Mouse (Mus musculus): ENCODE data around the gene Epb41l2. TPM values are rescaled to one million over a fixed set of nuclear protein-coding genes. Genes with fewer than 3 reads are reported as not detected.

Epb41l2 gene
- polyA plus RNA-seq, 1 experiment from 2014 or later = 25.6 TPM

DNA sequence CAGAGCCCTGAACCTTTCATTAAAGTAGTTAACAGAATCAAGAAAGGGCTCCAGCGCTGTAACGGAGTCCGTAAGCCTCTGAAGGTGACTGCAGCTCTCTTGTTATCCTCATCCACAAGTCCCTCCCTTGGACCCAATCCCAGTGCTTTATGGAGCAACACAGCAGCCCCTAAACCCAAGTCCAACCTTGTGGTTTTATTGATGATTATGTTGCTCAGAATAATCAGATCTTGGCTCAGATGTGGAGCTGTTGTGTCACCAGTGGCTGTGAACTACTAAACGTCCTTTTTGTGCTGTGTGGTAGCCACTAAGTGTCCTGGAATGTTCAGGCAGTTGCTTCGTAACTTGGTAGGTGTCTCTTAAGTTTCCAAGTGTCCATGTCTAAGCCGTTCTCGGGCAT, 33.2 kb downstream of the Epb41l2 start:
- WGBS = 91% methylated on average over 7 of the region's 7 CpGs
- Histone ChIP-seq H3K27ac (no peak overlapping the region), H3K4me1 (replicated peaks) (no peaks in the 10 kb centered on the region), H3K4me3 (replicated peaks) (no peak overlapping the region), H3K9me3 (no peaks in the 10 kb centered on the region), H3K9ac (replicated peaks) (no peak overlapping the region), H3K27me3 (no peaks in the 10 kb centered on the region), H3K4me2 (replicated peaks) (no peak overlapping the region), H3K36me3 (no peaks in the 10 kb centered on the region)
- no peak for ATAC-seq

DNA sequence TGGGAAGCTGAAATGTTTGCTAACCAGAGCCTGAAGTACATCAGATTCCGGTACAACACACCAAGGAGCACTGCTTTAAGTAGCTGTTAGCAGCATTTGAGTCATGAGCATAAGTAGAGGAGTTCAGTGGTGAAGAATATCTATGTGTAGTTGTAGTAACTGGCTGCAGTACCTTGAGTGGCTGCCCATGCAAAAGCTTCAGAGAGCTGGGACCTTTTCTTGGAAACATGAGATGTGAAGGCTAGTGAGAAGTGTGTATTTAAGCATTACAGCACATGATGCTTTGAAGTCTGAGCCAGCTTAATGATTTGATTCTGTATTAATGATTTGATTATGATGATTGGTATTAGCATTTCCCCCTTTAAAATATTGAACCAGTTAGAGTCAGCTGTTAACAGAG, 34.1 kb downstream of the Epb41l2 start:
- H3K27me3 ChIP-seq = no peaks in the 10 kb centered on the region
- H3K36me3 ChIP-seq = no peaks in the 10 kb centered on the region
- whole genome bisulfite sequencing = 95% methylated on average over 1 of the region's 1 CpGs
- no peaks in the 10 kb centered on the region for H3K9me3 ChIP-seq
- no peak overlapping the region for H3K27ac ChIP-seq
- H3K9ac ChIP-seq (replicated peaks) = no peak overlapping the region
- no peak overlapping the region for H3K4me2 ChIP-seq (replicated peaks)
- H3K4me1 ChIP-seq (replicated peaks) = peaks cover 6% of the 10 kb centered on the region
- ATAC-seq = no peak
- no peak overlapping the region for H3K4me3 ChIP-seq (replicated peaks)

DNA sequence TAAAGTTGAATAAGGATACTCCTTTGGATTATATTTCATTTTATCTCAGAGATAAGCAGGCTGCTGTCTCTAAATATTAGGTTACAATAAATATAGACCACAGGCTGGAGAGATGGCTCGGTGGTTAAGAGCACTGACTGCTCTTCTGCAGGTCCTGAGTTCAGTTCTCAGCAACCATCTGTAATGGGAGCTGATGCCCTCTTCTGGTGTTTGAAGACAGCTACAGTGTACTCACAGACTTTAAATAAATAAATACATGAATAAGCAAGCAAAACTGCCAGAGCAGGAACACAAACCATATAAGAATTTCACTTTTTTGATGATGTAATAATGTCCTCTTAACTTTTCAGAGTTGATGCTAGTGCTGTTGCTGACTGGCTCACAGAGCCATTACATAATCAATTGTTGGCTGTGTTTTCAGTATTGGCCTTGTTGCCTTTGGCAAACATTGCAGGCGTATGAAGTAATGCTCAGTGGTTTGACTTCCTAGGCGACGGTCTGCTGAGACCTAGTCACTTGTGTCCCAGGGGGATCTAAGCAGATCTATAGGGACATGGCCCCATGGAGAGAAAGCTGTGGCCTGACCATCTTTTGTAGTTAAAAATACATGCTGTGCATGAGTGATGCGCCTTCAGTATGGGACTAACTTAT, 35.8 kb downstream of the Epb41l2 start:
- no peaks in the 10 kb centered on the region for H3K9me3 ChIP-seq
- H3K27ac ChIP-seq = no peak overlapping the region
- H3K36me3 ChIP-seq = no peaks in the 10 kb centered on the region
- H3K27me3 ChIP-seq = no peaks in the 10 kb centered on the region
- no peak overlapping the region for H3K9ac ChIP-seq (replicated peaks)
- H3K4me3 ChIP-seq (replicated peaks) = no peak overlapping the region
- ATAC-seq = no peak
- no peak overlapping the region for H3K4me2 ChIP-seq (replicated peaks)
- H3K4me1 ChIP-seq (replicated peaks) = peaks cover 10% of the 10 kb centered on the region
- 85% methylated on average over 5 of the region's 5 CpGs for WGBS

GRCm38 (mm10) chr10:25396859-25397258, 37.3 kb downstream of the Epb41l2 start:
- peaks cover 10% of the 10 kb centered on the region for H3K4me1 ChIP-seq (replicated peaks)
- no peak overlapping the region for H3K9ac ChIP-seq (replicated peaks)
- ATAC-seq = no peak
- no peak overlapping the region for H3K4me2 ChIP-seq (replicated peaks)
- H3K27me3 ChIP-seq = no peaks in the 10 kb centered on the region
- WGBS = 87% methylated on average over 3 of the region's 3 CpGs
- H3K4me3 ChIP-seq (replicated peaks) = no peak overlapping the region
- no peak overlapping the region for H3K27ac ChIP-seq
- no peaks in the 10 kb centered on the region for H3K36me3 ChIP-seq
- H3K9me3 ChIP-seq = no peaks in the 10 kb centered on the region

DNA sequence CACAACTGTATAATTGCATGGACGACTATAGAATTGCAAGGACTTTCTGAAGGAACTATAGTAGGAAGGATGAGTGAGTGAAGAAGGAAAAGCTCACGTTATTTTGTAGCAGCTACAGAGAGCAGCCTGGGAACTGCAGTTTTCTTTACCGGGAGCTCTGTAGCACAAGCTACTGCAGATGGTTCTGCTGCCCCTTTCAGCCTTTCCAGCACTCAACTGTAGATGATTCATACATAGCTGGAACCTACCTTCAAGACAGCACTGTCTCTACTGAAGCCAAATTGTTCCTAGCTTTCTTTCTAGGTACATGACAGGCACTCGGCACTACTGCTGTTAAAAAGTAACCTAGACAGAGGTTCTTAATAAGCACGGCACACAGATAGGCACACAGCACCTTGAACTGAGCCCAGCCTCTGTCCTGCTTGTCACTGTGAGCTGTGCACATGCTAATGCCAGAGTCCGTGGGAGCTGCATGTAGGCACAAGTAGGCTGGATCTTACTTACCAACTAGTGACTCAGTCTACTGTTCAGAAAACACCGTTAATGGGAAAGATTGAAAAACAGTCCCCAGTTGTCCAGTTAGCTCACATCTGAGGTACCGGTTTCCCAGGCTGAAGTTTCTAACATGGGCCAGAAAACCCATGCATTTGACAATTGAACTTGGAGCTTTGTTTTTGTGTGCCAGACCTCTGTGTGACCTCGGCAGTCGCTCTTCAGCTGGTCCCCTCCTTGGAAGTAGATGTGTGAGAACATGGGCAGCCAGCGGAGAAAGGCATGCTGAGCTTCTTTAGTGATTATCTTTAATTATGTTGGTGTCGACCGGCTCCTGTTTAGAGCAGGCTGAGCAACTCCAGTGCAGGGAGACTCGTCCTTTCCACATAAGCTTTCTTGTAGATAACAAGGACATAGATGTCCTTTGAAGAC, 38.4 kb downstream of the Epb41l2 start:
- peaks cover 10% of the 10 kb centered on the region for H3K4me1 ChIP-seq (replicated peaks)
- H3K9me3 ChIP-seq = no peaks in the 10 kb centered on the region
- no peak overlapping the region for H3K27ac ChIP-seq
- H3K9ac ChIP-seq (replicated peaks) = no peak overlapping the region
- H3K27me3 ChIP-seq = no peaks in the 10 kb centered on the region
- H3K36me3 ChIP-seq = no peaks in the 10 kb centered on the region
- H3K4me2 ChIP-seq (replicated peaks) = no peak overlapping the region
- whole genome bisulfite sequencing = 64% methylated on average over 14 of the region's 14 CpGs
- no peak overlapping the region for H3K4me3 ChIP-seq (replicated peaks)
- no peak for ATAC-seq

- H3K27me3 ChIP-seq = no peaks in the 10 kb centered on the region
- 91% methylated on average over 4 of the region's 4 CpGs for WGBS
- no peak for ATAC-seq
- no peak overlapping the region for H3K4me3 ChIP-seq (replicated peaks)
- no peak overlapping the region for H3K9ac ChIP-seq (replicated peaks)
- no peaks in the 10 kb centered on the region for H3K9me3 ChIP-seq
- peaks cover 10% of the 10 kb centered on the region for H3K4me1 ChIP-seq (replicated peaks)
- no peak overlapping the region for H3K4me2 ChIP-seq (replicated peaks)
- H3K36me3 ChIP-seq = no peaks in the 10 kb centered on the region
- no peak overlapping the region for H3K27ac ChIP-seq
Observed at GRCm38 (mm10) chr10:25399016-25399415, 39.4 kb downstream of the Epb41l2 start.

GRCm38 (mm10) chr10:25400076-25400475, 40.5 kb downstream of the Epb41l2 start:
- no peak overlapping the region for H3K9ac ChIP-seq (replicated peaks)
- H3K27ac ChIP-seq = no peak overlapping the region
- no peak overlapping the region for H3K4me3 ChIP-seq (replicated peaks)
- no peak for ATAC-seq
- peaks cover 10% of the 10 kb centered on the region for H3K4me1 ChIP-seq (replicated peaks)
- H3K4me2 ChIP-seq (replicated peaks) = no peak overlapping the region
- no peaks in the 10 kb centered on the region for H3K36me3 ChIP-seq
- 67% methylated on average over 8 of the region's 8 CpGs for WGBS
- no peaks in the 10 kb centered on the region for H3K27me3 ChIP-seq
- no peaks in the 10 kb centered on the region for H3K9me3 ChIP-seq

DNA sequence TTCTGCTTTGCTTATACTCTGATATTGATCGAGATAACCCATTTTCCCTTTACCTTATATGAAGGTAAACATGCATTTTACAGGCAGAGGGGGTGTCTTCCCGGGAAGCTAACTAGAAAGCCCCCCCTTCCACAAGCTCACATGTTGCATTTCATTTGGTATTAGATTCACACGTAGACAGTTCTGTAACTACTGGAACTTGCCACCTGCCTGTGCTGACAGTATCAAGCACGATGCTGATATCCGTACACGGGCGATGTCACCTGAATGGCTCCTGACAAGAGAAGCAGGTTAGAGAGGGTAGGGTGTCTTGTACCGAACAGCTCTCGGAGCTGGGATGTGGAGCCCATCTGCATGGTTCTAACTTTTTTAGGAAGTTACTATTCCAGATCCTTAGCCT, 41.0 kb downstream of the Epb41l2 start:
- H3K4me1 ChIP-seq (replicated peaks) = peaks cover 10% of the 10 kb centered on the region
- H3K9me3 ChIP-seq = no peaks in the 10 kb centered on the region
- H3K27ac ChIP-seq = no peak overlapping the region
- no peak overlapping the region for H3K9ac ChIP-seq (replicated peaks)
- no peak overlapping the region for H3K4me2 ChIP-seq (replicated peaks)
- no peak overlapping the region for H3K4me3 ChIP-seq (replicated peaks)
- H3K27me3 ChIP-seq = no peaks in the 10 kb centered on the region
- no peaks in the 10 kb centered on the region for H3K36me3 ChIP-seq
- WGBS = 95% methylated on average over 9 of the region's 9 CpGs
- no peak for ATAC-seq

DNA sequence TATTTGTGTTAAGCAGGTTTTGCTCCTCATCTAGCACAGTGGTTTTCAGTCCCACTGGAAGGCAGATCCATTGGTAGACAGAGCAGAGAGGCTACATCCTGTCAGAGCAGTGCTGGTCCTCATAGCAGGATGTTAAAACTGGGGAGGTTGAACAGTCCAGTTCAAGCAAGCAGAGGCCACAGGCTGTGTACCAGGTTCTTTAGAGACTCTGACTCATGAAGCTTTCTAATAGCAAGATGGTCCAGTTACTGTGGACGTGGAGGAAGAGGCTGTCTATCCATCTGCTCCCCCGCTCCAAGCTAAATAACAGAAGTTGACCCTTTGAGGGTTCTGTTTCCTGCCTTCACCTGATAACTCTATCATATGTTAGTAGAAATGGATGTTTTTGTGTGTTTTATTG, 41.8 kb downstream of the Epb41l2 start:
- WGBS = 90% methylated on average over 2 of the region's 2 CpGs
- no peak overlapping the region for H3K9ac ChIP-seq (replicated peaks)
- H3K9me3 ChIP-seq = no peaks in the 10 kb centered on the region

DNA sequence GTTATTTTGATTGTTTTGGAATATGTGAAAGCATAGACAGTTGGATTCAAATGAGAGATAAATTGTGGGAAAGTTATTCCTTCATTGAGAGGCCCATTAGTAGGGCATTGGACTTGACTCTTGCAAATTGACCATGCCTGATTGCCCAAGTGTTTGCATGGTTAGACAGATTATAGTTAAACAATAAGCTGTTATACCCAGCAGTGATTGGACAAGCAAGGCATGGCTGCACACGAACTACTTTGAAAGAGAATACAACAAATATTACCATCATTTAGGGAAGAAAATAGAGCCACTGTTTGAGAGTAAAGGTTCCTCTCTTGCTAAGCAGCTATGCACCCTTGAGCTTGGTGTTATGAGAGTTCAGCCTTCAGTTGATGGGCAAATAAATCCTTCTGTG, 43.3 kb downstream of the Epb41l2 start:
- no peak for ATAC-seq
- no peaks in the 10 kb centered on the region for H3K36me3 ChIP-seq
- H3K27ac ChIP-seq = no peak overlapping the region
- peaks cover 9% of the 10 kb centered on the region for H3K4me1 ChIP-seq (replicated peaks)
- no peak overlapping the region for H3K4me2 ChIP-seq (replicated peaks)
- H3K27me3 ChIP-seq = no peaks in the 10 kb centered on the region
- WGBS = 59% methylated on average over 1 of the region's 1 CpGs
- H3K9me3 ChIP-seq = no peaks in the 10 kb centered on the region
- no peak overlapping the region for H3K9ac ChIP-seq (replicated peaks)
- H3K4me3 ChIP-seq (replicated peaks) = no peak overlapping the region

More for the DNA sequence above, 41.8 kb downstream of the Epb41l2 start:
- Histone ChIP-seq H3K27ac (no peak overlapping the region), H3K4me3 (replicated peaks) (no peak overlapping the region), H3K36me3 (no peaks in the 10 kb centered on the region), H3K27me3 (no peaks in the 10 kb centered on the region), H3K4me2 (replicated peaks) (no peak overlapping the region), H3K4me1 (replicated peaks) (peaks cover 10% of the 10 kb centered on the region)
- no peak for ATAC-seq

DNA sequence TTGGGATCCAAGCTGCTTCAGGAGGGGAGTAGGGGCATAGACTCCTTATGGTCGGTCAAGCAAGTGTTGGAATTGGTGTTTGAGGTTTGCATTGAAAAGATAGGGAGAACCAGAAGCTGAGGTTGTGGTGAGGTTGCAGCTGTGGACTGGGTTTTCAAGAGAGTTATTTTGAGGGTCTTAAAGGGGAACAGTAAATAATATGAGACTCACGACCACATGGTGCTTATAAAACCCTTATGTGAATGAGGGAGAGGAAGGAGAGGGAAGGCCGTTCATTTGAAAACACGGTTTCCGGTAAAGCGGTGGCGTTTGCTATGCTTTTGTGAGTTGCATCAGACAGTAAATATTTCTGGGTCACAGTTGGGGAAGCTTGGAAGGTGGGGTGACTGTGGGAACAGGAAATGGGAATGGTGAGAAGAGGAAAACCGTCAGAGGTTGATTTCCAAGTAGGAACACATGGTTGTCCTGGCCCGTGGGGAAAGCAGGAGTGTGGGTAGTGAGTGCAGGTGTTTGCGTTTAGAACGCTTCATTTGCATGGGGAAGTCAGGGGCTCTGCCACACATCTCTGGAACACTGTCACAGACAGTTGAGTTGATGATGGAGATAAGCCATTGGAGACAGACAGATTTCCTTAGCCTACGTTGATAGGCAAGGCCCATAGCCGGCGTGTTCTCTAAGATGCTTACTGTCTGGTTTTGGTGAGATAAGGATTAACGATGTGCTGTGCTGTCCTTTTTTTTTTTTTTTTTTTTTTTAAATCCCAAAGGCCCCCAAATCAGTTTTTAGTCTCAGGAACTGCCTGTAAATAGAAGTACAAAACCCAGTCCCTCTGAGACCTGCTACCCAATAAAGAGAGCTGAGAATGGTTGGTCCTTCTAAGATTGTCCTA, 44.5 kb downstream of the Epb41l2 start:
- 0 out of 2 replicates have a peak, but pooled peaks cover 4% of the 10 kb centered on the region for H3K4me1 ChIP-seq (replicated peaks)
- H3K9me3 ChIP-seq = no peaks in the 10 kb centered on the region
- H3K27me3 ChIP-seq = no peaks in the 10 kb centered on the region
- ATAC-seq = no peak
- no peaks in the 10 kb centered on the region for H3K36me3 ChIP-seq
- H3K4me2 ChIP-seq (replicated peaks) = no peak overlapping the region
- H3K4me3 ChIP-seq (replicated peaks) = no peak overlapping the region
- no peak overlapping the region for H3K27ac ChIP-seq
- 81% methylated on average over 15 of the region's 15 CpGs for WGBS
- H3K9ac ChIP-seq (replicated peaks) = no peak overlapping the region

- Histone ChIP-seq H3K27me3 (no peaks in the 10 kb centered on the region), H3K36me3 (no peaks in the 10 kb centered on the region), H3K27ac (no peak overlapping the region), H3K9me3 (no peaks in the 10 kb centered on the region), H3K9ac (replicated peaks) (no peak overlapping the region), H3K4me1 (replicated peaks) (0 out of 2 replicates have a peak, but pooled peaks cover 4% of the 10 kb centered on the region), H3K4me3 (replicated peaks) (no peak overlapping the region), H3K4me2 (replicated peaks) (no peak overlapping the region)
- 83% methylated on average over 6 of the region's 6 CpGs for WGBS
- ATAC-seq = no peak
Observed at GRCm38 (mm10) chr10:25404702-25405098, 45.1 kb downstream of the Epb41l2 start.
